Mouse (Mus musculus) myocyte (in vitro differentiated cells): Measurements from ENCODE around the gene Olfr1417.
A peak's percentile ranks its signal among the peaks of the same experiment; 100 is the strongest.

Source experiments
- MYOD1 ChIP-seq, 3 experiments: IDR thresholded peaks; one replicate each; pipeline ENCODE4 v1.6.1; 2011; ENCODE audit warnings: control low read depth in 2 of 3, low read depth in 2 of 3, mild to moderate bottlenecking in 2 of 3, moderate library complexity in 1 of 3; ENCODE audit not compliant: insufficient read length in 2 of 3, control insufficient read depth in 1 of 3
- POLR2A ChIP-seq: IDR thresholded peaks from one replicate; pipeline ENCODE4 v1.6.1; 2011; ENCODE audit warnings: low read depth, mild to moderate bottlenecking, control low read depth, moderate library complexity; ENCODE audit not compliant: insufficient read length
- POLR2AphosphoS2 ChIP-seq: IDR thresholded peaks from one replicate; pipeline ENCODE4 v1.6.1; 2011; ENCODE audit warnings: low read depth, control low read depth; ENCODE audit not compliant: insufficient read length
- TCF12 ChIP-seq: IDR thresholded peaks from one replicate; pipeline ENCODE4 v1.6.1; 2011; ENCODE audit warnings: mild to moderate bottlenecking, control low read depth; ENCODE audit not compliant: poor library complexity, insufficient read depth, severe bottlenecking
- TCF3 ChIP-seq: IDR thresholded peaks from one replicate; pipeline ENCODE4 v1.6.1; 2011; ENCODE audit warnings: low read depth, control low read depth; ENCODE audit not compliant: insufficient read length

DNA sequence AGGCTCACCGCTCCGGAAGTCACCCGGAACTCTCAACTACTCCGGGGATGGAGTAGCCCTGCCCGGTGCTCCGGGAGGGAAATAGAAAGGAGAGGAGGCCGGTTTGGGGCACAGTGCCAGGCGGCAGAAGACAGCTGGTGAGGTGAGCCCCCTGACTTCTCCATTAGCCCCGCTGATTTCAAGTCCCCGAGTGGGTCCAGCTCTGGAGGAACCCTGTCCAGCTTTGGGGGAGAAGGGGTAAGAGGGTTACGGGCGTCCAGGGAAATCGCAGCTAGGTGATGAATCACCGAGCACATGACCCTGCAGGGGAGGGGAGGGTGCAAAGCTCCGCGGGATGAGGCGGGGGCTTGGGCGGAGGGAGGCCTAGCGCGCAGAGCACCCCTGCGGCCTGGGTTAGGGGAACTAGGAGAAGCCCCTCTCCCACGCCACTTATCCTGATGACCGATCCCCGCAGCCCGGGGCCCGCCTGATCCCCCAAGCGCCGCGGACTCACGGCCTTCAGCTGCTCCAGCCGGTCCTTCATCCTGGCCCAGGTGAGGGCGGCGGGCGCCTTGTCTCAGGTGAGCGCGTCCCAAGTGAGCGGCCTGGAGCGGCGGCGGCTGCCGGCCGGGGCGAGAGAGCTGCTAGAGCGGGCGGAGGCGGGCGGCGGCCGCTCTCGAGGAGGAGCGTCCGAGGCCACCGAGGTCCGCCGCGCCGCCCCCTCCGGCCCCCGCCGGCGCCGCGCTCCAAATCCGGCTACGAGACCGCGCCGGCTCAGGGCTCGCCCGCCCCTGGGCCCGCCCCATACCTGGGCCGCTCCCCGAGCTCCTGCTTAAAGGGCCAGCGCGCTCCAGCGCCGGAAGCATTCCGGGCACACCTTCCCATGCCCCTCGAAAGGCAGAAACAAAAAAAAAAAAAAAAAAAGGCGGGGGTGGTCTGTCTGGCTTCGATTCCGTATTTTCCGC, 20.5 kb downstream of the Olfr1417 start:
- TF ChIP-seq POLR2A (no peak), TCF3 (no peak), TCF12 (no peak), POLR2AphosphoS2 (no peak), MYOD1 (IDR thresholded peaks at IDR 0.05; ENCODE audit: control insufficient read depth in 1 of 3, insufficient read length in 2 of 3, low read depth in 2 of 3) (peak in 1 of 3 experiments; percentile 8)
